Mouse (Mus musculus) MEL (cell line): ENCODE measurements at regions not wholly inside any gene's neighbourhood (a gene's known extent, or its start where the extent isn't known, plus 50 kb on each side); places are given as distances from the start of the nearest gene placed in this dataset.

Experiments used
- DNase-seq: peaks from one replicate; pipeline ENCODE4 v3.0.0; 2011; ENCODE audit warnings: low read depth, low spot score
- H3K27ac ChIP-seq: 2 replicates; pipeline ENCODE4 v1.5.1; 2012; ENCODE audit warnings: low read depth, mild to moderate bottlenecking, control low read depth, low read length, moderate library complexity; ENCODE audit not compliant: control insufficient read depth
- H3K27me3 ChIP-seq, 2 experiments: fragments of 150-350 bp in 1 of 2; sonication (generic) in 1 of 2; 2 replicates each; pipeline ENCODE4 v1.6.1; 2012; ENCODE audit warnings: low read length in 2 of 2, mild to moderate bottlenecking in 2 of 2, improper control_type of control experiment in 1 of 2, moderate library complexity in 1 of 2; ENCODE audit not compliant: insufficient read depth in 2 of 2, control insufficient read depth in 1 of 2
- H3K36me3 ChIP-seq, 2 experiments: 2 replicates each; pipeline ENCODE4 v1.6.1; 2012 to 2014; ENCODE audit warnings: low read length in 2 of 2, improper control_type of control experiment in 1 of 2, inconsistent platforms in 1 of 2, mild to moderate bottlenecking in 1 of 2; ENCODE audit not compliant: insufficient read depth in 2 of 2, control insufficient read depth in 1 of 2
- H3K4me1 ChIP-seq, 2 experiments: fragments of 150-350 bp in 1 of 2; sonication (generic) in 1 of 2; 2 replicates each; pipeline ENCODE4 v1.6.1; 2012; ENCODE audit warnings: low read length in 2 of 2, improper control_type of control experiment in 1 of 2, mild to moderate bottlenecking in 1 of 2; ENCODE audit not compliant: insufficient read depth in 2 of 2, control insufficient read depth in 1 of 2
- H3K4me3 ChIP-seq, 2 experiments: fragments of 150-350 bp in 1 of 2; sonication (generic) in 1 of 2; 2 replicates each; pipeline ENCODE4 v1.5.1; 2012; ENCODE audit warnings: low read depth in 2 of 2, low read length in 2 of 2, mild to moderate bottlenecking in 2 of 2, moderate library complexity in 2 of 2, control low read depth in 1 of 2, improper control_type of control experiment in 1 of 2; ENCODE audit not compliant: control insufficient read depth in 1 of 2, insufficient read depth in 1 of 2
- H3K79me2 ChIP-seq: 2 replicates; pipeline ENCODE4 v1.6.1; 2012; ENCODE audit warnings: mild to moderate bottlenecking, low read length, moderate library complexity; ENCODE audit not compliant: control insufficient read depth, poor library complexity, insufficient read depth
- H3K9ac ChIP-seq: 2 replicates; pipeline ENCODE4 v1.6.1; 2012; ENCODE audit warnings: low read depth, mild to moderate bottlenecking, control low read depth, low read length, moderate library complexity; ENCODE audit not compliant: control insufficient read depth, poor library complexity, severe bottlenecking
- H3K9me3 ChIP-seq: fragments of 150-350 bp; sonication (generic); replicated peaks from 2 replicates; pipeline ENCODE4 v1.6.1; 2012; ENCODE audit warnings: mild to moderate bottlenecking, low read length, improper control_type of control experiment, moderate library complexity; ENCODE audit not compliant: insufficient read depth
- BHLHE40 ChIP-seq: IDR thresholded peaks from 2 replicates; pipeline ENCODE4 v1.6.1; 2012; ENCODE audit warnings: low read depth, mild to moderate bottlenecking, inconsistent platforms, low read length, improper control_type of control experiment, borderline replicate concordance
- CHD1 ChIP-seq: IDR thresholded peaks from 2 replicates; pipeline ENCODE4 v1.6.1; 2012; ENCODE audit warnings: low read depth, mild to moderate bottlenecking, inconsistent platforms, low read length, improper control_type of control experiment
- E2F4 ChIP-seq: IDR thresholded peaks from 2 replicates; pipeline ENCODE4 v1.6.1; 2011; ENCODE audit warnings: low read depth, low read length, improper control_type of control experiment, borderline replicate concordance
- ELF1 ChIP-seq: IDR thresholded peaks from 2 replicates; pipeline ENCODE4 v1.6.1; 2014; ENCODE audit warnings: low read depth, mild to moderate bottlenecking, inconsistent platforms, low read length, improper control_type of control experiment, moderate library complexity
- EP300 ChIP-seq, 2 experiments: IDR thresholded peaks; 2 replicates each; pipeline ENCODE4 v1.6.1; 2011; ENCODE audit warnings: improper control_type of control experiment in 2 of 2, low read length in 2 of 2, low read depth in 1 of 2, mild to moderate bottlenecking in 1 of 2
- HCFC1 ChIP-seq: IDR thresholded peaks from 2 replicates; pipeline ENCODE4 v1.6.1; 2012; ENCODE audit warnings: low read depth, mild to moderate bottlenecking, inconsistent platforms, low read length, improper control_type of control experiment, moderate library complexity
- JUND ChIP-seq: IDR thresholded peaks from 2 replicates; pipeline ENCODE4 v1.6.1; 2011; ENCODE audit warnings: low read depth, mild to moderate bottlenecking, improper control_type of control experiment, low read length
- MAFK ChIP-seq: IDR thresholded peaks from 2 replicates; pipeline ENCODE4 v1.6.1; 2011; ENCODE audit warnings: low read depth, mild to moderate bottlenecking, low read length, improper control_type of control experiment, borderline replicate concordance
- MAX ChIP-seq: IDR thresholded peaks from 2 replicates; pipeline ENCODE4 v1.6.1; 2011; ENCODE audit warnings: low read length, improper control_type of control experiment
- MEF2A ChIP-seq: IDR thresholded peaks from 2 replicates; pipeline ENCODE4 v1.6.1; 2014; ENCODE audit warnings: low read depth, mild to moderate bottlenecking, inconsistent platforms, low read length, improper control_type of control experiment; ENCODE audit not compliant: poor library complexity, insufficient replicate concordance, severe bottlenecking; ENCODE audit errors: extremely low read depth
- MXI1 ChIP-seq: IDR thresholded peaks from 2 replicates; pipeline ENCODE4 v1.6.1; 2011; ENCODE audit warnings: mild to moderate bottlenecking, low read depth, low read length, improper control_type of control experiment
- MYC ChIP-seq: IDR thresholded peaks from 2 replicates; pipeline ENCODE4 v1.6.1; 2011; ENCODE audit warnings: low read depth, mild to moderate bottlenecking, low read length, improper control_type of control experiment, moderate library complexity
- NELFE ChIP-seq: IDR thresholded peaks from 2 replicates; pipeline ENCODE4 v1.6.1; 2011; ENCODE audit warnings: low read depth, low read length, improper control_type of control experiment
- POLR2A ChIP-seq, 2 experiments: IDR thresholded peaks; 2 replicates each; pipeline ENCODE4 v1.6.1; 2011 to 2012; ENCODE audit warnings: low read length in 2 of 2, mild to moderate bottlenecking in 2 of 2, control low read depth in 1 of 2, improper control_type of control experiment in 1 of 2, low read depth in 1 of 2, moderate library complexity in 1 of 2; ENCODE audit not compliant: control insufficient read depth in 1 of 2, insufficient read depth in 1 of 2, poor library complexity in 1 of 2
- SIN3A ChIP-seq: IDR thresholded peaks from 2 replicates; pipeline ENCODE4 v1.6.1; 2012; ENCODE audit warnings: low read length, improper control_type of control experiment, inconsistent platforms
- TAL1 ChIP-seq: IDR thresholded peaks from 2 replicates; pipeline ENCODE4 v1.6.1; 2012; ENCODE audit warnings: mild to moderate bottlenecking, inconsistent platforms, low read length, moderate library complexity, mixed read lengths
- TCF12 ChIP-seq: IDR thresholded peaks from 2 replicates; pipeline ENCODE4 v1.6.1; 2014; ENCODE audit warnings: low read depth, mild to moderate bottlenecking, inconsistent platforms, low read length, improper control_type of control experiment, moderate library complexity
- USF1 ChIP-seq: IDR thresholded peaks from 2 replicates; pipeline ENCODE4 v1.6.1; 2014; ENCODE audit warnings: low read depth, mild to moderate bottlenecking, inconsistent platforms, low read length, improper control_type of control experiment, moderate library complexity
- ZKSCAN1 ChIP-seq: IDR thresholded peaks from 2 replicates; pipeline ENCODE4 v1.6.1; 2012; ENCODE audit warnings: low read depth, mild to moderate bottlenecking, inconsistent platforms, low read length, improper control_type of control experiment, moderate library complexity
- ZNF384 ChIP-seq: IDR thresholded peaks from 2 replicates; pipeline ENCODE4 v1.6.1; 2012; ENCODE audit warnings: low read depth, mild to moderate bottlenecking, inconsistent platforms, low read length, improper control_type of control experiment

DNA sequence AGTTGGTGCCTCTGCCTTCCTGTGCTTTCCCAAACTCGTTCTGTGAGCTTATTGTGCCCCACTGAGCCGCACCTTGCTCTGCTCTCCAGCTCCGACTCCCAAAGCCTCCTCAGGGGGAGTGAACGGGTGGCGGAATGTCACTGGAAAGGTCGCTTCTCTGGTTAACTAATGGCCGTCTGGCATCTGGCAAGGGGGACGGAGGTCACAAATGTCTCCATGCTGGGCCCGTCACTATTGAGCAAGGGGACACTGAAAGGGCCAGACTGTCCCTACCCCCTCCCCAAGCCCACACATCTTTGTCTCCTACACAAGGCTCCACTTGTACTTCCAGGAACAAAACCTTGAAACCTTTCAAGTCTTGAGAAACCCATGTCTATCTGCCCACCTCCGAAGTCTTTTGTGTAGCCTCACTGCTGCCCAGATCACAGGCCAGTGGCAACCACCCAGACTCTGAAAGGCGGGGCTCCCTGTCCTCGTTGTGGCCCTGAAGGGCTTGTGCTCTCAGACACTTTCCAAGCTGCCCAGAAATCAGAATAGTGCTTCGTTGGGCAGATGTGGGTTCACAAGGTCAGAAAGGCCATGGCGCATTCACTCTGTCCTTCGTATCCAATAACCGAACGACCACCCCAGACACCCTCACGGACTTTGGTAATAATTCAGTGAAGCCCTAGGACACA is 75.9 kb downstream of the Zbtb18 start:
- Histone ChIP-seq H3K4me1 (no peaks in the 10 kb centered on the region), H3K9ac (no peak overlapping the region), H3K4me3 (no peak overlapping the region), H3K79me2 (no peaks in the 10 kb centered on the region), H3K27ac (no peak overlapping the region), H3K36me3 (no peaks in the 10 kb centered on the region), H3K9me3 (no peaks in the 10 kb centered on the region), H3K27me3 (peaks cover 0 to 2% of the 10 kb centered on the region in 2 experiments; a peak in 3 of 4 replicates)
- no peak for DNase-seq
- no peak for TF ChIP-seq E2F4
- no peak for TF ChIP-seq TCF12
- TF ChIP-seq USF1, result no peak
- TF ChIP-seq POLR2A (IDR thresholded peaks at IDR 0.05; ENCODE audit: control insufficient read depth in 1 of 2, insufficient read depth in 1 of 2, low read depth in 1 of 2, low read length in 2 of 2, poor library complexity in 1 of 2), result no peak
- no peak for TF ChIP-seq ZKSCAN1
- TF ChIP-seq MEF2A, result no peak
- TF ChIP-seq ELF1, result no peak
- no peak for TF ChIP-seq SIN3A
- TF ChIP-seq EP300 (IDR thresholded peaks at IDR 0.05; ENCODE audit: low read depth in 1 of 2, low read length in 2 of 2), result no peak
- TF ChIP-seq MAX, result no peak
- TF ChIP-seq HCFC1, result no peak
- no peak for TF ChIP-seq JUND
- TF ChIP-seq BHLHE40, result no peak
- TF ChIP-seq MXI1, result no peak
- no peak for TF ChIP-seq CHD1
- TF ChIP-seq MYC, result no peak
- no peak for TF ChIP-seq MAFK

DNA sequence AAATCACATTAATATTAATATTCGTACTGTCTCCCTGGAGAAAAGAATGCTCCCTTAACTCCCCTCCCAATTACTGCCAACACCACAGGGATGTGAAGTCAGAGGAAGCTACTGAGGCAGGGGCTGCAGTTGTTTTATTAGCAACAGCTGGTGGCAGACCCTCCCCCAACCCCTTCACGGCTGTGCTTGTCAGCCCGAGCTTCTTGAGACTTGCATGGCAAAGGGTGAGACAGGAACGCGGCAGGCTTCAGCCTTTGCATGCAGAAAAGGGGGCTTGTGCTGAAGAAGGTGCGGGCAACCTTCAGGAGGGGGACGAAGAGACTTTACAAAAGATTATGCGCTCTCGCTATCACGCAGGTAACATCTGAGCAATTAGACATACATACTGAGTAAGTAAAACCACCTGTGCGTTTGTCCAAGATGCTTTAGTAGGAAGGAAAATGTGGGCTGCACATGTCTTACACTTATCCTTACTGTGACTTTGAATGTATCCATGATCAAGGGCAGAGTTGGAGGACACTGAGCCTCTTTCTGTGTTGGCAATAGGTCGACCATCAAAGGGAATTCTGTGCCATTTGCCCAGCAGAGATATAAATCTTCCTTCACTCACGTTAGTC is 76.9 kb downstream of the Zbtb18 start:
- no peaks in the 10 kb centered on the region for H3K79me2 ChIP-seq
- no peak overlapping the region for H3K9ac ChIP-seq
- no peak for TF ChIP-seq TAL1
- TF ChIP-seq ZNF384, result no peak
- TF ChIP-seq MAX, result no peak
- no peak for TF ChIP-seq NELFE
- TF ChIP-seq MAFK, result no peak
- no peak for TF ChIP-seq BHLHE40
- no peak for TF ChIP-seq MEF2A
- DNase-seq, result no peak
- no peaks in the 10 kb centered on the region for H3K4me1 ChIP-seq
- H3K36me3 ChIP-seq, result no peaks in the 10 kb centered on the region
- H3K27me3 ChIP-seq, result peaks cover 0 to 2% of the 10 kb centered on the region in 2 experiments; a peak in 3 of 4 replicates
- no peaks in the 10 kb centered on the region for H3K9me3 ChIP-seq
- no peak overlapping the region for H3K27ac ChIP-seq
- no peak overlapping the region for H3K4me3 ChIP-seq
